Mouse (Mus musculus): ENCODE results near the gene Ccdc57. TPM values are rescaled to one million over a fixed set of nuclear protein-coding genes. Genes with fewer than 3 reads are reported as not detected.
A peak's percentile ranks its signal among the peaks of the same experiment; 100 is the strongest.

Ccdc57 gene
- polyA plus RNA-seq, 1 experiment, result 1.7 TPM

DNA sequence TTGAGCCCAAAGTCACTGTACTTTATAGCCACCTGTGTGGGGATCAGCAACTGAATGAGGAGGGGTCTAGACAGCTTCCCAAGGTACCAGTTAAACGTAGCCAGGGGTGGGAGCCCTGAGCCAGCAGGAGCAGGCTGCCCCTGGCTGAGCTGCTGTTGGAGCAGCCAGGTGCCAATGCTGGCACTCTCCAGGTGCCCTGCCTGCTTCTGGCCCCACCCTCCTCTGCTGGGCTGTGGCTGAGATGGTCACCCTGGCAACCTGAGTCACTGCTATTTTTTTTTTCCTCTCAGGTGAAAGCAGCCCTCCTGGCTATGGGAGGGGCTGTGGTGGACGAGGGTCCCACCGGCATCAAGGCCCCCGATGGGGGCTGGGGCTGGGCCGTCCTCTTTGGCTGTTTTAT is 22.3 kb upstream of the Ccdc57 start:
- no peak overlapping the region for H3K27ac ChIP-seq (ENCODE audit: control insufficient read depth, insufficient read depth, low read length)
- WGBS, result 94% methylated on average over 5 of the region's 5 CpGs
- no peak for DNase-seq
- H3K27me3 ChIP-seq (ENCODE audit: control insufficient read depth, insufficient read depth, low read length), result no peaks in the 10 kb centered on the region
- H3K4me1 ChIP-seq (replicated peaks; ENCODE audit: control insufficient read depth, insufficient read depth, low read length), result peaks cover 23% of the 10 kb centered on the region
- no peak overlapping the region for H3K4me3 ChIP-seq (ENCODE audit: control insufficient read depth, insufficient read depth, low read length)
- no peaks in the 10 kb centered on the region for H3K36me3 ChIP-seq (ENCODE audit: control insufficient read depth, insufficient read depth, low read length)
- TF ChIP-seq POLR2A (IDR thresholded peaks at IDR 0.05; ENCODE audit: control insufficient read depth, extremely low read depth, insufficient read depth, low read length, poor library complexity), result no peak
- no peak for TF ChIP-seq CTCF (IDR thresholded peaks at IDR 0.05; ENCODE audit: borderline replicate concordance, control insufficient read depth, extremely low read depth, insufficient read depth, low read length, poor library complexity)

DNA sequence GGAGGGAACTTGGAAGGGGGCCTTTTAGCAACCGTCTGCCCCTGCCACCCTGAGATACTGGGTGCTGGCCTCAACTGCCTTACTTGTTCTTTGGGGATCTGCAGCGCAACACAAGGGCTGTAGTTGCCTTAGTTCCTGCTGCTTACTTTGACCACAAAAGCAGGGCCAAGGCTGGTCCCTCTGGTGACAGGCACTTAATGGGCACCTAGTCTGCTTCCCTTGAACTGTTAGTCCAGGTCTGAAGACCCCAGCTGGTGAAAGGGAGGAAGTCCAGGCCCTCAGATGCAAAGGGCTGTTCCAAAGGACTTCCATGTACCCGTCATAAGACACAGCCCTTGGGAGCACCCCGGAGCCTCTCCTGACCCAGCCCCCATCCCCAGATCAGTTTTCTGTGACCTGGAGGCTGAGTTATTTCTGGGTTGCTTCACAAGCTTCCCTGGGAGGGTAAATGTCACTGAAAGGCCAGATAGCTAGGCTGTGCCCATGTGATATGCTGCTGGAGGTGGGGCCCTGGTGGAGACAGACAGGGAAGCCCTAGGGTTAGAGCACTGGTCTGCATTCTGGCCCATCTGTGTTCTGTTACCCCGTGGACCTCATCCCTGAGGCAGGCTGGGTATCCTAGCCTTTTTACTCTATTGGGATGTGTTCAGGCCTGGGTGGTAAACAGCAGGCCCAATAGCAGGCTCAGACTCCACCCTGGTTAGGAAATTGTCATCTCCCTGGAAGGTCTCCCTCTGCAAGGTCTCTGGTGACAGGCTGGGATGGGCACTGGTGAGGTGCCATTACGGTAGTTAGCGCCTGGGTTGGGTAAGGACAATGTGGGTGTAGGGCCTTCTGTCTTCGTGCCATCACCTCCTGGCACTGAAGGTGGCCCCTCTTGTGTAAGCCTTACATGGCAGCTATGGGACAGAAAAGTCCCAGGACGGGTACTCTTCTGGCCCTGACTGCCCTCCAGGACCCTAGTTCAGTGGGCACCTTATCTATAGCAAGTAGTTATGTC is 19.4 kb upstream of the Ccdc57 start:
- TF ChIP-seq POLR2A (IDR thresholded peaks at IDR 0.05; ENCODE audit: control insufficient read depth, extremely low read depth, insufficient read depth, low read length, poor library complexity) (no peak), CTCF (IDR thresholded peaks at IDR 0.05; ENCODE audit: borderline replicate concordance, control insufficient read depth, extremely low read depth, insufficient read depth, low read length, poor library complexity) (no peak)
- no peak for DNase-seq
- Histone ChIP-seq H3K27ac (ENCODE audit: control insufficient read depth, insufficient read depth, low read length) (no peak overlapping the region), H3K4me3 (ENCODE audit: control insufficient read depth, insufficient read depth, low read length) (no peak overlapping the region), H3K27me3 (ENCODE audit: control insufficient read depth, insufficient read depth, low read length) (no peaks in the 10 kb centered on the region; the same call in 1 of the 2 replicates), H3K4me1 (replicated peaks; ENCODE audit: control insufficient read depth, insufficient read depth, low read length) (peaks cover 25% of the 10 kb centered on the region), H3K36me3 (ENCODE audit: control insufficient read depth, insufficient read depth, low read length) (no peaks in the 10 kb centered on the region)
- 94% methylated on average over 9 of the region's 9 CpGs for WGBS

DNA sequence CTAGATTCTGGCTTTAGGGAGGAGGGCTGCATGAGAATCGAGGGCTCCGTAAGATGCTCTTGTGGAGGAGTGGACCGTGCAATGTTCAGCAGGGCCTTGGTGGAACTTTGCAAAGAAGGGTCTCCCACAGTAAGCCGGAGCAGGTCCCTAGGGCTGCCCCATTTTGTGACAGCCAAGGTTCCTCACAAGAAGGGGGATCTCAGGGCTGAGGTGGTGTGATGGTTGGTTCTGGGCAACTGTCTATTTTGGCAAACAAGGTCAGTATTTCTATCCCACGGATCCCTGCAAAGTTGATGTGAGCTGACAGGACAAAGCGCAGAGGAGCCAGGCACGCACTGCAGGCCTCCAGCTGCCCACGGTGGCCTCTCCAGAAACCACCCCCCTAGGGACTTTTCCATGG is 18.6 kb upstream of the Ccdc57 start:
- peaks cover 25% of the 10 kb centered on the region for H3K4me1 ChIP-seq (replicated peaks; ENCODE audit: control insufficient read depth, insufficient read depth, low read length)
- no peaks in the 10 kb centered on the region for H3K36me3 ChIP-seq (ENCODE audit: control insufficient read depth, insufficient read depth, low read length)
- H3K27ac ChIP-seq (ENCODE audit: control insufficient read depth, insufficient read depth, low read length), result no peak overlapping the region
- peak overlapping the region; percentile 35 for H3K4me3 ChIP-seq (ENCODE audit: control insufficient read depth, insufficient read depth, low read length)
- no peaks in the 10 kb centered on the region; the same call in 1 of the 2 replicates for H3K27me3 ChIP-seq (ENCODE audit: control insufficient read depth, insufficient read depth, low read length)
- TF ChIP-seq POLR2A (IDR thresholded peaks at IDR 0.05; ENCODE audit: control insufficient read depth, extremely low read depth, insufficient read depth, low read length, poor library complexity) (no peak), CTCF (IDR thresholded peaks at IDR 0.05; ENCODE audit: borderline replicate concordance, control insufficient read depth, extremely low read depth, insufficient read depth, low read length, poor library complexity) (no peak)
- 61% methylated on average over 8 of the region's 8 CpGs for WGBS
- DNase-seq, result no peak

DNA sequence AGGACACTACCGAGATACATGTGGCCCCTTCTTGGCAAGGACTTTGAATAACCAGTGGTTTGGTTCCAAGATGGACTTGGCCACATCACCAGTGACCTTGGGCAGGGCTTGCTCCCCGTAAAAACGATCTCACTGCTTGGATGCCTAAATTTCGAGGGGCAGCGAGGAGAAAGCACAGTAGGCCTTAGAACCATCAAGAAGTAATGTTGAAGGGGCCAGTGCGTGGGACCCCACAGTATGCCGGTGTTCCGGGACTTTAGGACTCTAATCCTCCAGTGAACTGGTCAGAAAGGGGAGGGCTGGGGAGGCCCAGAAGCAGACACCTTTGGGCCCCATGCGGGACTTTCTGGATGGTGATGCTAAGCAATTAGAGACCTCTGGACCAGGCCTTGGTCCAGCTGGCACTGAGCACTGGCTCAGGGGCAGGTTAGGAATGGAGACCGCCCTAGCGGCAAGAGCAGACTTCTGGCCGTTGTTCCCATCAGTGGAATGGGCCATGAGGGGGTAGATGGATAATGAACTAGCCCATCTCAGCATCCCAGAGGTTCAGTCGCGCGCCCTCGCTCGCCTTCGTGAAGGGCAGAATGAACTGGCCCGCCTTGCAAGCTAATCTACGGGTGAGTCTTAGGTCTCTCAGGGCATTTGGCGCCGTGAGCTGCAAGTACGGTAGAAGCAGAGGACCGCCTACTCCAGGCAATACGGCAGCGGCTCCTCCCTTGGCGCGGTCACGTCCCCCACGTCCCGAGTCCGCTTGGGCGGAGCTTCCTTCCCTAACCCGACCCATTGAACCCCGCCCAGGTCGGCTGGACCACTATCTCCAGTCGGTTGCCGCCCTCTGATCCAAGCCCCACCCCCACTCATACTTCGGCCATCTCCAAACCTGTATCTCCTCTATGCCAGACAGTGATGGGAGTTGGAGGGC is 17.9 kb upstream of the Ccdc57 start:
- H3K36me3 ChIP-seq (ENCODE audit: control insufficient read depth, insufficient read depth, low read length), result no peaks in the 10 kb centered on the region
- WGBS, result 18% methylated on average over 39 of the region's 39 CpGs
- DNase-seq, result peak; percentile 55
- H3K27me3 ChIP-seq (ENCODE audit: control insufficient read depth, insufficient read depth, low read length), result no peaks in the 10 kb centered on the region; the same call in 1 of the 2 replicates
- peaks cover 25% of the 10 kb centered on the region for H3K4me1 ChIP-seq (replicated peaks; ENCODE audit: control insufficient read depth, insufficient read depth, low read length)
- H3K4me3 ChIP-seq (ENCODE audit: control insufficient read depth, insufficient read depth, low read length), result peak overlapping the region; percentile 35
- no peak for TF ChIP-seq POLR2A (IDR thresholded peaks at IDR 0.05; ENCODE audit: control insufficient read depth, extremely low read depth, insufficient read depth, low read length, poor library complexity)
- no peak for TF ChIP-seq CTCF (IDR thresholded peaks at IDR 0.05; ENCODE audit: borderline replicate concordance, control insufficient read depth, extremely low read depth, insufficient read depth, low read length, poor library complexity)
- H3K27ac ChIP-seq (ENCODE audit: control insufficient read depth, insufficient read depth, low read length), result no peak overlapping the region

DNA sequence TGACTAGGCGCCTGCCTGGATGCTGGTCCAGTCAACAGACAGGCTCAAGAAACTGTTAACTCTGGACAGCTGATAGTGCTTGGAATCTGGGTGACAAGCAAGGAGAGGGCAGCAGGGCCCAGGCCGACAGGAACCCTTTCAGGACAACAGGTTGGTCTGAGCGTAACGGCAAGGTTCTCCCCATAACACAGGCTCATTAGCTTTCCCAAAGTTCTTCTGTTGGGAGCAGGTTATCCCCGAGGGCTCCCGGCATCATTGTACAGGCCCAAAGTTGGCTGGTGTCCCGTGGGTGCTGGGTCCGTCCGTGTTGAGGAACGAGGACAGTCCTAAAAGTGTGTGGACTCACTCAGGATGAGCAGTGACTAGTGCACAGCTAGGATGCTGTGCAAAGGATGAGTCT is 17.2 kb upstream of the Ccdc57 start:
- H3K4me3 ChIP-seq (ENCODE audit: control insufficient read depth, insufficient read depth, low read length), result no peak overlapping the region
- TF ChIP-seq CTCF (IDR thresholded peaks at IDR 0.05; ENCODE audit: borderline replicate concordance, control insufficient read depth, extremely low read depth, insufficient read depth, low read length, poor library complexity), result no peak
- TF ChIP-seq POLR2A (IDR thresholded peaks at IDR 0.05; ENCODE audit: control insufficient read depth, extremely low read depth, insufficient read depth, low read length, poor library complexity), result no peak
- H3K27ac ChIP-seq (ENCODE audit: control insufficient read depth, insufficient read depth, low read length), result no peak overlapping the region
- H3K27me3 ChIP-seq (ENCODE audit: control insufficient read depth, insufficient read depth, low read length), result no peaks in the 10 kb centered on the region; the same call in 1 of the 2 replicates
- H3K4me1 ChIP-seq (replicated peaks; ENCODE audit: control insufficient read depth, insufficient read depth, low read length), result peaks cover 25% of the 10 kb centered on the region
- DNase-seq, result no peak
- WGBS, result 92% methylated on average over 10 of the region's 10 CpGs
- no peaks in the 10 kb centered on the region for H3K36me3 ChIP-seq (ENCODE audit: control insufficient read depth, insufficient read depth, low read length)

All from thymus, adult 2 months (tissue).